Mouse (Mus musculus) gastrocnemius, postnatal 4 days (tissue): Measurements from ENCODE around the gene Jmjd6. TPM values are rescaled to one million over a fixed set of nuclear protein-coding genes. Genes with fewer than 3 reads are reported as not detected.
A peak's percentile ranks its signal among the peaks of the same experiment; 100 is the strongest.

Source experiments
- DNase-seq, 2 experiments: peaks; one replicate each; pipeline ENCODE4 v3.0.0; 2021 to 2022; ENCODE audit warnings: low spot score in 2 of 2, mixed read lengths in 2 of 2
- total RNA-seq, 2 experiments: library from RNA; stranded (reverse); gene quantifications; 2 replicates each; pipeline ENCODE4 v1.2.3; 2021

Jmjd6 gene
- total RNA-seq, 2 experiments from 2014 or later, result 35.6 to 39.7 TPM

- no peak for DNase-seq
These were observed 34.3 kb downstream of the Jmjd6 start for GRCm38 (mm10) chr11:116808811-116809395.

DNA sequence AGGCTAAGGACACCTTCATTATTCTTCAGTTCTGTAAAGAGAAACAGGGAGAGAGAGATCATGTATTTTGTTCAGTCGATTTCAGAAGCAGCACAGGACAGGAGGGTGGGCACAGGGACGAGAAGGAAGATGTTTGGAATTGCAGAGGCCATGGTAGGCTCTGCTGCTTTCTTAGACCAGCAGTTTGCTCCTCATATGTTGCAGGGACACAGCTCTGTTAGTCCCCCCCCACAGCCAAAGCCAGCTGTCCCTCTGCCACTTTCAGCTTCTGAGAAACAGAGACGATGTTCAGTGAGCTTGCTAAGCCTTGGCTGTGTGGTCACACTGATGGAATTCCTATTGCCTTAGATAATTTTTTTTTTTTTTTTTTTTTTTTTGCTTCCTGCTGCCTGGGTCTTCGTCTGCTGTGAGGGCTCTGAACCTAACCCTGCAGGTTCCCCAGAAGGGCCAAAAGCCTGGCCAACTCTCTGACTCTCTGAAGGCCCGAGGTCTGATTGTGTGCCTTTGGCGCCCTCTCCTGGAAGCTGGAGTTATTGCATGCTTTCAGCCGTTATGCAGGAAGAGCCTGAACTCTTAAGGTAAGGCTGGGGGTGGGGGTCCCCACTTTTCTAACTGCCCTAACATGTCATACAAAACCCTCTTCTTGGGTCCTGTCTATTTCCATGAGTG lies 35.2 kb downstream of the Jmjd6 start:
- DNase-seq, result peak; percentile 76 to 83

GRCm38 (mm10) chr11:116807526-116807925 lies 35.7 kb downstream of the Jmjd6 start:
- DNase-seq, result no peak

DNA sequence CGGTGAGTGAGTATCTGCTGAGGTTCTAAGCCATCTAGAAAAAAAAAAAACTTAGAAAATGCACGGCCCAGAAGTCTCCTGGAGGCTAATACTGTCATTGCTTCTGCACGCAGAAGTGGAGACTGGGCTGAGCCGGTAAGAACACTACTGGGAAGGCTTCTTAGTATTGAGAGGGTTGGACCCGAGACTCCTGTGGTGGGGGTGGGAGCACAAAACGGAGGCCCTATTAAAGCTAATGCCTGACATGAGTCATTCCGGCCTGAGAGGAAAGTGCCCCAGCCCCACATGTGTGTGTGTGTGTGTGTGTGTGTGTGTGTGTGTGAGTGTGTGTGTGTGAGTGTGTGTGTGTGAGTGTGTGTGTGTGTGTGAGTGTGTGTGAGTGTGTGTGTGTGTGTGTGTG lies 36.1 kb downstream of the Jmjd6 start:
- no peak for DNase-seq

GRCm38 (mm10) chr11:116806136-116807071 lies 36.8 kb downstream of the Jmjd6 start:
- no peak for DNase-seq

DNA sequence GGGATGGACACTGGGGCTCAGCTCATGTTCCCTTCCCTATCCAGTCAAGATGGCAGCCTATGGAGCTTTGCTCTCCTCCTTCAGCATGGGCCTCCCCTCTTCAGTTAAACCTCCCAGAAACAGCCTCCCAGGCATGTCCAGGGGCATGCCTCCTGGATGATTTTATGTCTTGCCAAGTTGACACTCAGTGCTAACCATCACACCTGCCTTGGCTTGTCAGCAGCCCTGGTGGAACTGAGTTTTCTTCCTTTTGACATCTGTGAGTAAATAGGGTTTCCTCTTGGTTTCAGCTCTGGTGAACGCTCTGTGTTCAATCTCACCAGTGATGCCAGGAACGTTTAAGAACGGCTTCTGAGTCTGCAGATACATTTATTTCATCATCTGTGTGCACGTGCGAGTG lies 40.5 kb downstream of the Jmjd6 start:
- no peak for DNase-seq

DNA sequence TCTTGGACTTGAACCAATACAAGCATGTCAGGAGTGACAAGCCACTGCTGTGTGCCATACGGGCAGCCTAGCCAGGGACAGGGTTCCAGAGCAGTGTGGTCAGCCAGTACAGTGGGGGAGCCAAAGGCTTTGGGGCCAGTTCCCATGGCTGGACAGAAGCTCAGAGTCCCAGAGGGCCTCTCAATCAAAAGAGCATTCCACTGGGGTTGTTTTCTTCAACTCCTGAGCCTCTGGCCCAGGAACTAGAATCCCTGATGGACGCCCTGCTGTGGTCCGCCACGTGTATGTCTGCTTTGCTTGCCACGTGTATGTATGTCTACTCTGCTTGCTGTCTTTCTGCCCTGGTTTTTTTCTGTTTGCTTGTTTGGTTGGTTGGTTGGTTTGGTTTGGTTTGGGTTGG lies 42.1 kb downstream of the Jmjd6 start:
- DNase-seq, result no peak

DNA sequence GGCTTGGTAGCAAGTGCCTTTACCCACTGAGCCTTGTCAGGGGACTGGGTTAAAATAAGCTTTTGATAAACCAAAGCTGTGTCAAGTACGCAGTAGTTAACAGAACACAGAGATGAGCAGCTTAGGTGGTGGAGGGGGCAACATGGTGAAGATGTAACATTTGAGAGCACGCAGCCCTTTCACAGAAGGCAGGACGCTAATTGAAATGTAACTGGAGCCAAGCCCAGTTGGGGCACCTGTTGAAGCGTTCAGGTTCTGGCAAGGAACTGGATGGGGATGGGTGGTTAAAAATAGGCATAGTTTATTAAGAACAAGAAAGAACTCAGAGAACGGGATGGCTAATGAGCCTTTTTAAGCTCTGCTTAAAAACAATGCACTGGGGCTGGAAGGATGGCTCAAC lies 43.9 kb downstream of the Jmjd6 start:
- no peak for DNase-seq

Other genes with a start within 250 kb of the Jmjd6 start
- 1 to 10 TPM; 7.4 to 9.1 TPM for gene Rhbdf2, start 216.4 kb downstream of the Jmjd6 start, total RNA-seq
- gene Prcd, start 189.9 kb downstream of the Jmjd6 start, total RNA-seq, result under 1 TPM; 0.86 to 0.91 TPM
- gene Cygb, start 189.1 kb downstream of the Jmjd6 start, total RNA-seq, result 10 to 100 TPM; 26.5 to 30.5 TPM
- gene St6galnac1, start 67.9 kb downstream of the Jmjd6 start, total RNA-seq, result not detected
- 10 to 100 TPM; 54.5 to 65.3 TPM for gene Mxra7, start 15.4 kb downstream of the Jmjd6 start, total RNA-seq
- gene Mettl23, start 171 bp downstream of the Jmjd6 start, total RNA-seq, result 10 to 100 TPM; 23.7 to 26.6 TPM
- 10 to 100 TPM; 42.8 to 43.1 TPM for gene Mfsd11, start 9.0 kb upstream of the Jmjd6 start, total RNA-seq
- gene Srsf2, start 9.6 kb upstream of the Jmjd6 start, total RNA-seq, result 100 to 1,000 TPM; 181 to 207 TPM
- 1 to 10 TPM; 1.3 to 1.4 TPM for gene Mgat5b, start 75.4 kb upstream of the Jmjd6 start, total RNA-seq